Mouse (Mus musculus) ES-E14 (cell line): ENCODE data around the gene Naxd. TPM values are rescaled to one million over a fixed set of nuclear protein-coding genes. Genes with fewer than 3 reads are reported as not detected.
"Not testable (repeated sequence)": the region's sequence is repeated elsewhere in the genome, so short reads cannot be mapped to it uniquely, and the experiment has no call there.

ENCODE experiments used
- DNase-seq: peaks from one replicate; pipeline ENCODE4 v3.0.0-alpha.2; 2013; ENCODE audit warnings: low read depth, low spot score
- H3K27ac ChIP-seq: 2 replicates; pipeline ENCODE4 v1.5.1; 2012; ENCODE audit warnings: low read depth, mild to moderate bottlenecking, low read length, moderate library complexity, mixed read lengths; ENCODE audit not compliant: poor library complexity, insufficient read depth, severe bottlenecking
- H3K36me3 ChIP-seq: 2 replicates; pipeline ENCODE4 v1.6.1; 2012; ENCODE audit warnings: mild to moderate bottlenecking, low read length, moderate library complexity, mixed read lengths; ENCODE audit not compliant: control insufficient read depth, poor library complexity, insufficient read depth, severe bottlenecking
- H3K4me1 ChIP-seq, 2 experiments: fragments of 150-350 bp in 1 of 2; sonication (generic) in 1 of 2; 2 replicates each; pipeline ENCODE4 v1.6.1; 2012; ENCODE audit warnings: low read length in 2 of 2, mild to moderate bottlenecking in 1 of 2, mixed read lengths in 1 of 2; ENCODE audit not compliant: control insufficient read depth in 2 of 2, insufficient read depth in 2 of 2, poor library complexity in 1 of 2
- H3K4me3 ChIP-seq, 2 experiments: fragments of 150-350 bp in 1 of 2; sonication (generic) in 1 of 2; 2 replicates each; pipeline ENCODE4 v1.5.1; 2012; ENCODE audit warnings: low read length in 2 of 2, low read depth in 1 of 2, mild to moderate bottlenecking in 1 of 2, mixed read lengths in 1 of 2; ENCODE audit not compliant: insufficient read depth in 1 of 2, poor library complexity in 1 of 2, severe bottlenecking in 1 of 2
- H3K9ac ChIP-seq: 2 replicates; pipeline ENCODE4 v1.6.1; 2012; ENCODE audit warnings: low read depth, mild to moderate bottlenecking, low read length, mixed read lengths; ENCODE audit not compliant: poor library complexity, insufficient read depth, severe bottlenecking
- H3K9me3 ChIP-seq: fragments of 150-350 bp; sonication (generic); 2 replicates; pipeline ENCODE4 v1.6.1; 2012; ENCODE audit warnings: low read depth, mild to moderate bottlenecking, low read length; ENCODE audit not compliant: control insufficient read depth, insufficient read depth
- CHD2 ChIP-seq: IDR thresholded peaks from 2 replicates; pipeline ENCODE4 v1.6.1; 2014; ENCODE audit warnings: mild to moderate bottlenecking, low read depth, low read length, inconsistent platforms
- HCFC1 ChIP-seq: IDR thresholded peaks from 2 replicates; pipeline ENCODE4 v1.6.1; 2012; ENCODE audit warnings: low read length, inconsistent platforms, borderline replicate concordance; ENCODE audit not compliant: insufficient read depth
- MAFK ChIP-seq: IDR thresholded peaks from 2 replicates; pipeline ENCODE4 v1.6.1; 2014; ENCODE audit warnings: mild to moderate bottlenecking, low read depth, low read length, inconsistent platforms; ENCODE audit not compliant: insufficient read depth
- ZC3H11A ChIP-seq: IDR thresholded peaks from 2 replicates; pipeline ENCODE4 v1.6.1; 2012; ENCODE audit warnings: low read depth, mild to moderate bottlenecking, inconsistent platforms, low read length, borderline replicate concordance
- ZNF384 ChIP-seq: IDR thresholded peaks from 2 replicates; pipeline ENCODE4 v1.6.1; 2012; ENCODE audit warnings: low read depth, low read length, inconsistent platforms
- in situ Hi-C, 2 experiments: fragments of 600-800 bp; cut with MboI; formaldehyde crosslinking; loops; one replicate each; pipeline ENCODE4 v1.15.1; 2025; ENCODE audit warnings: low sequenced_read_pairs in 2 of 2, inconsistent platforms in 1 of 2; ENCODE audit not compliant: unreplicated experiment in 2 of 2
- total RNA-seq: library from RNA; depleted of rRNA; stranded (reverse); fragments of 300-350 nt; gene quantifications from 2 replicates; pipeline ENCODE4 v1.2.3, GENCODE M21; 2012

The Naxd gene
- total RNA-seq, 1 experiment = 42.7 TPM

- Histone ChIP-seq H3K9me3 (no peaks in the 10 kb centered on the region), H3K4me1 (no peaks in the 10 kb centered on the region; a peak in 1 of 4 replicates), H3K36me3 (no peaks in the 10 kb centered on the region), H3K27ac (no peak overlapping the region), H3K9ac (no peak overlapping the region), H3K4me3 (no peak overlapping the region)
- no peak for DNase-seq
- in situ Hi-C loops = no loop called here
- TF ChIP-seq ZC3H11A (no peak), ZNF384 (no peak), CHD2 (no peak)
Measured at GRCm38 (mm10) chr8:11463889-11464706, 33.2 kb upstream of the Naxd start.

DNA sequence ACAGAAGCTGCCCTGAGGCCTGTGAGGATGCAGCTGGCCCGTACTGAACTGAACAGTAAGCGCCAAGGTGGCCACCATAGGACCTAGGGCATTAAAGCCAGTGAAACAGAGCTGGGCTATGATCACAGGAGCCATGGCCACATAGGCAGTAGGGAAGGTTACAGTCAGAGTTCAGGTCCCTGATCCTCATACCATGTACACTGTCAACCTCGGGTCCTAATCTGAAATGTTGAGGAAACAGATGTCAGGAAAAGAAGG, 32.7 kb upstream of the Naxd start:
- TF ChIP-seq ZC3H11A (no peak), CHD2 (no peak), HCFC1 (no peak), ZNF384 (no peak), MAFK (no peak)
- Histone ChIP-seq H3K4me3 (no peak overlapping the region), H3K27ac (no peak overlapping the region), H3K36me3 (no peaks in the 10 kb centered on the region), H3K9ac (no peak overlapping the region), H3K4me1 (no peaks in the 10 kb centered on the region; a peak in 1 of 4 replicates), H3K9me3 (no peaks in the 10 kb centered on the region)
- no peak for DNase-seq
- in situ Hi-C loops = no loop called here

GRCm38 (mm10) chr8:11465619-11466018, 31.7 kb upstream of the Naxd start:
- H3K9me3 ChIP-seq = no peaks in the 10 kb centered on the region
- H3K36me3 ChIP-seq = no peaks in the 10 kb centered on the region
- no peak overlapping the region for H3K27ac ChIP-seq
- DNase-seq = no peak
- H3K9ac ChIP-seq = no peak overlapping the region
- no peaks in the 10 kb centered on the region; a peak in 1 of 4 replicates for H3K4me1 ChIP-seq
- in situ Hi-C loops = no loop called here
- H3K4me3 ChIP-seq = no peak overlapping the region
- no peak for TF ChIP-seq HCFC1
- TF ChIP-seq ZC3H11A = no peak
- no peak for TF ChIP-seq MAFK
- TF ChIP-seq CHD2 = no peak
- TF ChIP-seq ZNF384 = no peak

DNA sequence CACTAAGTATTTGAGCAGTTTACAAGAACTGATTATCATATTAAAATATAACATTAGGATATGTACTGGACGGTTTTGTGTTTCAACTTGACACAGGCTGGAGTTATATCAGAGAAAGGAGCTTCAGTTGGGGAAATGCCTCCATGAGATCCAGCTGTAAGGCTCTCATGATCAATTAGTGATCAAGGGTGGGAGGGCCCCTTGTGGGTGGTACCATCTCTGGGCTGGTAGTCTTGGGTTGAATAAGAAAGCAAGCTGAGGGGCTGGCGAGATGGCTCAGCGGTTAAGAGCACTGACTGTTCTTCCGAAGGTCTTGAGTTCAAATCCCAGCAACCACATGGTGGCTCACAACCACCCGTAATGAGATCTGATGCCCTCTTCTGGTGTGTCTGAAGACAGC, 30.8 kb upstream of the Naxd start:
- DNase-seq, H3K4me3 ChIP-seq, in situ Hi-C loops, H3K4me1 ChIP-seq, H3K9me3 ChIP-seq, H3K27ac ChIP-seq, H3K9ac ChIP-seq, H3K36me3 ChIP-seq: not testable (repeated sequence)

- Histone ChIP-seq H3K4me1 (no peaks in the 10 kb centered on the region), H3K9ac (no peak overlapping the region), H3K27ac (no peak overlapping the region), H3K4me3 (no peak overlapping the region), H3K36me3 (no peaks in the 10 kb centered on the region), H3K9me3 (no peaks in the 10 kb centered on the region)
- in situ Hi-C loops = no loop called here
- TF ChIP-seq HCFC1 = no peak
- TF ChIP-seq ZC3H11A = 0 out of 2 replicates have a peak, but pooled peaks have one; percentile 11
- DNase-seq = no peak
Measured at GRCm38 (mm10) chr8:11469095-11469494, 28.2 kb upstream of the Naxd start.
